Mouse (Mus musculus): ENCODE measurements around the gene Tssc4.

The Tssc4 gene

DNA sequence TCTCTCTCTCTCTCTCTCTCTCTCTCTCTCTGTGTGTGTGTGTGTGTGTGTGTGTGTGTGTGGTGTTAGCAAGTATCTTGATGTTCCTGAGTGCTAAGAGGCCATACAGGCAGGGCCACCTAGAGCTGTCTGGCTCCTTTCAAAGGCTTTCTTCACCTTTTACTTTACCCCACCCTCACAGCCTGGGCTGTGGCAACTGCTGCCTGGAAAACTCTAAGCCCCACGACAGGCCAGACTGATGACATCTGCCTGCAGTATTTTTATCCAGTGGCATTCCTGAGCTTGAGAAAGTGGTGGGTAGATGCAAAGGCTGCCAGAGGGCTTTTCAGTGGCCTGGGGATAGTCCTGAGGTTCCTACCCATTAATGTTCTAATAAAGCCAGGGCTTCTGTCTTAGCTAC, 43.3 kb downstream of the Tssc4 start:
- no peak for DNase-seq

DNA sequence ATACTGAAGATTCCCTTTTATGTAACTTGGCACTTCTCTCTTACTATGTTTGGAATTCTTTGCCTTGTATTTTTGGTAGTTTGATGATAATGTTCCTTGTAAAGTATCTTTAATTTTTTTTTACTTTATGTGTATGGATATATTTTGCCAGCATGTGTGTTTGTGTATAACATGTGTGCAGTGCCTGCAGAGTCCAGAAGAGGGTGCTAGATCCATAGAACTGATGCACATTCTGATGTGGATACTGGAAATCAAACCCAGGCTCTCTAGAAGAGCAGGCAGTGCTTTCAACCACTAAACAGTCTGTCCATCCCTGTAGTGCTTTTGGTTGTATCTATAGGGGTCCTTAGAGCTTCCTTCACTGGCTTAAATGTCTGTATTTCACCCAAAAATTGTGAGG, 45.7 kb downstream of the Tssc4 start:
- no peak for DNase-seq

- DNase-seq, result no peak
These were observed 47.5 kb downstream of the Tssc4 start for GRCm38 (mm10) chr7:143116521-143116920.

- DNase-seq, result peak; percentile 39 to 45
These were observed 50.4 kb downstream of the Tssc4 start for GRCm38 (mm10) chr7:143119407-143119806.

GRCm38 (mm10) chr7:143119826-143120225, 50.8 kb downstream of the Tssc4 start:
- DNase-seq, result no peak
